Mouse (Mus musculus): ENCODE data around the gene Exoc3l. TPM values are rescaled to one million over a fixed set of nuclear protein-coding genes. Genes with fewer than 3 reads are reported as not detected.

The Exoc3l gene
- total RNA-seq, 2 experiments from 2014 or later: 0.38 to 15.0 TPM

GRCm38 (mm10) chr8:105275387-105275786 lies 20.5 kb downstream of the Exoc3l start:
- no peak for ATAC-seq (replicated peaks; ENCODE audit: low FRiP score, poor library complexity, severe bottlenecking)

- no peak for ATAC-seq (replicated peaks; ENCODE audit: low FRiP score, poor library complexity, severe bottlenecking)
These were observed 25.1 kb downstream of the Exoc3l start for GRCm38 (mm10) chr8:105270916-105271186.

GRCm38 (mm10) chr8:105270101-105270915 lies 25.6 kb downstream of the Exoc3l start:
- ATAC-seq (replicated peaks; ENCODE audit: low FRiP score, poor library complexity, severe bottlenecking): no peak

GRCm38 (mm10) chr8:105269461-105269947 lies 26.4 kb downstream of the Exoc3l start, which contains the start of gene Hsf4:
TSS of gene Hsf4 (plus strand) at chr8:105269801.
- ATAC-seq (replicated peaks; ENCODE audit: low FRiP score, poor library complexity, severe bottlenecking): no peak

GRCm38 (mm10) chr8:105269075-105269458 lies 26.8 kb downstream of the Exoc3l start:
- ATAC-seq (replicated peaks; ENCODE audit: low FRiP score, poor library complexity, severe bottlenecking): no peak

DNA sequence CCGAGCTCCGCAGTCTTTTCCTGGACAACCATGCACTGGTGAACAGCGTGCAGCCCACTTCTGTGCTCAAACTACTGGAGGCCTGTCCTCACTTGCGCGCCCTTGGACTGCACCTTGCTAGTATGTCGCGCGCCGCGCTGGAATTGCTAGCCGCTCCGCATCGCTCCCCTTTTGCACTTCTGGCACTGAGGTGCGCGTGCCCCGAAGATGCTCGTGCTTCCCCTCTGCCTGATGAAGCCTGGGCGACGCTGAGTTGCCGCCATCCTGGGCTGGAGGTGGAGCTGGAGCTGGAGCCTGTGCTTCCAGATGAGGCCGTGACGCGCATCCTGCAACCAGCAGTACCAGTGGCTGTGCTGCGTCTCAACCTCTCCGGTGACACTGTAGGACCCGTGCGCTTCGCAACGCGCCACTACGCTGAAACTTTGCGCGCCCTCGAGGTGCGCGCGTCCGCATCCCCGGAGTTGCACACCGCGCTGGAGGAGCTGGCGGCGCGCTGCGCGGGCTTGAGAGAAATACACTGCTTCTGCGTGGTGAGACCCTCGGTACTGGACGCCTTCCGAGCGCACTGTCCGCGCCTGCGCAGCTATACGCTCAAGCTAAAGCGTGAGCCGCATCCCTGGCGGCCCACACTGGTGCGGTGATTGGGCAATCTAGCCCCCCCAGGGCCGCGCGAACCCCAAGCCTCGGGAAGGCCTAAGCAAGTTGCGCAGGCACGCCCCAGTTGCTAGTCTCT lies 27.4 kb downstream of the Exoc3l start:
- ATAC-seq (replicated peaks; ENCODE audit: low FRiP score, poor library complexity, severe bottlenecking): no peak

GRCm38 (mm10) chr8:105266775-105267174 lies 29.1 kb downstream of the Exoc3l start:
- no peak for ATAC-seq (replicated peaks; ENCODE audit: low FRiP score, poor library complexity, severe bottlenecking)

GRCm38 (mm10) chr8:105265128-105265527 lies 30.8 kb downstream of the Exoc3l start:
- ATAC-seq (replicated peaks; ENCODE audit: low FRiP score, poor library complexity, severe bottlenecking): no peak

DNA sequence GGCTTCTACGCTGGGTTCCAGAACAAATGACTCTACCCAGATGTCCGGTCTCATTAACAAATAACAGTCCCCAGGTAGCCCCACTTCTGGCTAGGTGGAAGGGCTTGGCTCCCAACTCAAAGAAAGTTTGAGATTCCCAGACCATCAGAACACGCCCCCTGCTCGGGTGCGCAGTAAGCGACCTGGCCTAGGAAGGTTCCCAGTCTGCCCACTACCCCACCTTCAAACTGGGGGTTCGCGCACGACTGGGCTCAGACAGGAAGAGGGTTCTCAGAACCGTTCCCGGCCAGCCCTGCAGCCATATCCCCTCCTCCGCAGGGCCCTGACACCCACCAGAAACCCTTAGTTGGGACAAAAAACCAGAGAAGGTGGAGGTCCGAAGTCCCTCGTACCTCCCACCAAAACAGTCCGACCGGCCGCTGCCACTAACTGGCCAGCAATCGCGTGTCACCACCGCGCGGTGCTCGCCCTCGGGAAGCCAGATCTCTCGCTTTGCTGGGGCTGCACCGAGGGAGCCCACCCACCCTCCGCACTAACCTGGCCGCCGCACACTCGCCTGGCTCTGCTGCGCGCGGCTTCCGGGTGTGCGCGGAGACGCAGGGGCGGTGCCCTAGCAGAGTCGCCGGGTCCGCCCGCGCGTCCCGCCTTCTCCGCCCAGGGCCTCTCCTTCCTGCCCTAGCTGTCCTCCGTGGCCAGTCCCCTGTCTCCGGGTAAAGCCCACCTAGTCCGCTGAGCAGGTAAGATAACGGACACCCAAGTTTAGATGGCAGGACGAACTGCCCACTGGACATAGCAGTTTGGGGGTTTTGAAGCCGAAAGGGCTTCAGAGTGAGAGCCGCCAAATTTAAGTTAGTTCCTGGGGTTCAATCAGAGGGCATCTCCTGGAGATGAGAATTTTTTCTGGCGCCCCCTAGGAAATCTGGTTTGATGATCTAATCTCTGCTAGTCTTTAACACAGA lies 31.6 kb downstream of the Exoc3l start, which contains the start of the genes Tradd and Fbxl8:
Tradd (minus strand) TSS at position 586 of the 959 bp plus-strand sequence.
Fbxl8 (plus strand) TSS at position 625 of the 959 bp plus-strand sequence.
- ATAC-seq (replicated peaks; ENCODE audit: low FRiP score, poor library complexity, severe bottlenecking): peak; percentile 90

DNA sequence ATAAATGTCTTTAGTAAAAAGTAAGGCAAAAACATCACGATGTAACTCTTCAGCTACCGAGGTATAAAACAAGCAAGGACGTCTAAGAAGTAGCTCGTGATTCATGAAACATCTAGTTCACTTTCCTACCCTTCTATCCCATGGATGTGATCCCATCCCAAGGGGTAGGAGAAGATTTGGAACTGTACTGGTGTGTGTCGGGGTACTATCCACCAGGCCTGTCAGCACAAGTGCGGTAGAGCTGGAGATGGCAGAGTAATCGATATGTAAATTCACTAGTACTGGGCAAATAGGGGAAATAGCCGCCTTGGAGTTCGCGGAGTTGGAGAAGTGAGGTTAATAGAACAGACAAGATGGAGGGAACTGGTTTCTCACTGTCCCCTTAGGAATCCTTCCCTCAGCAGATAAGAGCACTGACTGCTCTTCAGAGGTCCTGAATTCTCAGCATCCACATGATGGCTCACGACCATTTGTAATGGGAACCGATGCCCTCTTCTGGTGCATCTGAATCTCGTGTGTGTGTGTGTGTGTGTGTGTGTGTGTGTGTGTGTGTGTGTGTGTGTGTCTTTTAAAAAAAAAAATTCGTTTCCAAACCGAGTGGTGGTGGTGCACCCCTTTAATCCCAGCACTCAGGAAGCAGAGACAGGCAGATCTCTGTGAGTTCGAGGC lies 32.5 kb downstream of the Exoc3l start:
- ATAC-seq (replicated peaks; ENCODE audit: low FRiP score, poor library complexity, severe bottlenecking): no peak

DNA sequence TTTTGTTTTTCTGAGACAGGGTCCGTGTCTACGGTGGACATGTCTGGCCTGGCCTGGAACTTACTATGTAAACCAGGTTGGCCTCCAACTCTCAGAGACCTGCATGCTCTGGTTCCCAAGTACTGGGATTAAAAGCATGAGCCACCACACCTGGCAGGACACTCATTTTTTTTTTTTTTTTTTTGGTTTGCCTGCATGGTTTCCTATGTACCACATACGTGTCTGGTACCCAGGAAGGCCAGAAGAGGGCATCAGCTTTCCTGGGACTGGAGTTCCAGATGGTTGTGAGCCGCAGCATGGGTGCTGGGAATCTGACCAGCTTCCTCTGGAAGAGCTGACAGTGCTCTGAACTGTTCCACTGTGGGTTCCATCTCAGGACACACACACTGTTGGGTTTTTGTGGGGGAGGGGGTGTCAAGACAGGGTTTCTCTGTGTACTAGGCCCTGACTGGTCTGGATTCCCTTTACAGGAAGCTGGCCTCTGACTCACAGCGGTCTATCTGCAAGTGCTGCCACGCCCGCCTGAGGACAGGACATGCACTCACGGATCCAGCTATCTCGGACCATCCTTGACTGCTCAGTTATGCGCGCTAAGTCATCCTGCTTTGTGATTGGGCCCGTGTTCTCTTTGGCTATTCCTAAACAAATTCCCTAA lies 34.4 kb downstream of the Exoc3l start:
- ATAC-seq (replicated peaks; ENCODE audit: low FRiP score, poor library complexity, severe bottlenecking): no peak

DNA sequence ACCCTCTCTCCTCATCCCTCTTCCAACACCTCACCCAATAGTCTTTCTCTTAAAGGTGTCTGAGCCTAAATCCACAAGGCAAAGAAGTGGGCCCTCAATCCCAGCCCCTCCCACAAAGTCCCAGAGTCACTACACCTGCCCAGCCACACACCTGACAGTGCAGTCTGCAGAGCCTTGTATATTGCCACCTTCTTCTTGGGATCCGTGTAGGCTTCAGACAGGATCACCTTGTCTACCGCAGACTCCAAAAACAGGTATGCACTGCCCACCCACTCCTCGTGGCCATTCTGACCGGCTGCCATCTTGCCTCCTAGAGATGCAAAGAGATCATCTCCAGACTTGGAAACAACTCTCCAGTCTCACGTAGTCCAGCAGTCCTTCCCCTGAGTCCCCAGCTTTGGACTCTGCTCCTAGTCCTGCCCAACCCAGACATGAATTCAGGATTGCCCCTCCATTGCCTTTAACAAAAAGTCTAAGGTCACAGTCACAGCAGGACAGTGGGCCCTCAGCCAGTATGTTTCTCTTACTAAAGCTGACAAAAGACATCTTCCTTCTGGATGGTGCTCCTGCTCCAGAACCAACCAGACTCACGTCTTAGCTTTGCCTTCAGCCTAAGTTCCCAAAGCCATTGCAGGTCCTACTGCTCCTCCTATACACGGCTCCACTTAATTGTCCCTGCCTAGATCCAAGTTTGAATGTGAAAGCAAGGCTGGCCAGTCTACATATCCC lies 35.4 kb downstream of the Exoc3l start:
- no peak for ATAC-seq (replicated peaks; ENCODE audit: low FRiP score, poor library complexity, severe bottlenecking)

DNA sequence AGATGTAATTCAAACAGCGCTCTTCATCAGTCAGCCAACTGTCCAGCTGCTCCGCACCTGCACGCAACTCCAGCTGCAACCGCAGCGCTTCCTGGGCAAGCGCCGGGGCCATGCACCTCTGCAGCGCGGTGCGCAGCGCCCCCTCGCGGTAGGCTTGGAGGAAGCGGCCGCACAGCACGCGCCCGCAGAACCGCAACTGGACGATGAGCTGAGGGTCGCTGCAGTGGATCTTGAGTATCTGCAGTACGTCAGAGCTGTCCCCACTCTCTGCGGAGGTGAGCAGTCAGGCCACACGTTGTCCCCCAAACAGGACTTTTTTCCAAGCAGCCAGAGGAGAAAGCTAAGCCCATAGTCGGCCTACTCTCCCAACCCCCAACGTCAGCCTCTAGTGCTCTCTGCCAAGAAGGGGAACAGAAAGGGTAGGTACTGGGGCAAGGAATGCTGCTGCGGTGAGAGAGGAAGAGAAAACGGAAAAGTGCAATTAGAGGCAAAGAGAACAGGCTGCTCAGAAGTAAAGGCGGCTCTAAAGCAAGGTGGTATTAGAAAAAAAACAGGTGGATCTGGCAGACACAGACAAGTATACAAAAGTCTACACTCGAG lies 36.1 kb downstream of the Exoc3l start:
- peak; percentile 66 for ATAC-seq (replicated peaks; ENCODE audit: low FRiP score, poor library complexity, severe bottlenecking)

- peak; percentile 7; the same call in 1 of the 2 replicates for ATAC-seq (replicated peaks; ENCODE audit: low FRiP score, poor library complexity, severe bottlenecking)
These were observed 36.8 kb downstream of the Exoc3l start for GRCm38 (mm10) chr8:105258911-105259720.

DNA sequence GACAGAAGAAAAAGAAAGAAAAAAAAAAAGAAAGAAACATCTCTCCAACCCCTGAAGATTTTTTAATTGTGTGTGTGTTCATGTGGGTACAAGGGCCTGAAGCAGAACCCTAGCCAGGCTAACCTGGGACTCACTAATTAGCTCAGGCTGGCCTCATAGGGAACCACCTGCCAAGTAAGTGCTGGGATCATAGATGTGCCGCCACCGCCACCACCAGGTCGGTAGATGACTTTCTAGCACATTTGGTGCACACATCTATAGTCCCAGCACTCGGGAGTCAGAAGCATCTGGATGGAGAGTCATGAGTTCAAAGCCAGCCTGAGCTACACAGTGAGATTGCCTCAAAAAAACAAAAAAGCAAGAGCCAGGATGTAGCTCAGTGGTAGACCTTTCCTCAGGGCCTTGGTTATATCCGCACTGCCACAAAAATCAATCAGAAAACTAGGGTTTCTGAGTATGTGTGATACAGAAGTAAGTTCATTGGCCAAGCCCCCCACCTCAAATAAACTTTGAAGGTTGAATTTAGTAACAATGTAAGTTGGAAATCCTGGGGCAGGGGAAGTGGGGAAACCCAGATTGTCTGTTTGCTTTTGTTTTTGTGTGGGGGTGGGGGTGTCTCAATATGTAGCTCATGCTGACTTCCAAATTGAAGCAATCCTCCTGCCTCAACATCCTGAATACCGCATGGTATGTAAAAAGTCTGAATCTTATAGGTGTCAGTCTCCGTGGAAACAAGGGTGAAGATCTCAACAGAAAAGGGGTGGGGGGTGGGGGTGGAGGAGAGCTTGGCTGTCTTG lies 38.4 kb downstream of the Exoc3l start:
- no peak for ATAC-seq (replicated peaks; ENCODE audit: low FRiP score, poor library complexity, severe bottlenecking)

GRCm38 (mm10) chr8:105254966-105255350 lies 40.9 kb downstream of the Exoc3l start, which contains the start of gene B3gnt9:
TSS of gene B3gnt9 (minus strand) at chr8:105255153.
- ATAC-seq (replicated peaks; ENCODE audit: low FRiP score, poor library complexity, severe bottlenecking): peak; percentile 73

Data from erythroblast, adult 5-6 weeks (primary cell).